Mouse (Mus musculus) erythroblast, embryonic 14.5 days (primary cell): ENCODE results near the gene Dhx58. TPM values are rescaled to one million over a fixed set of nuclear protein-coding genes. Genes with fewer than 3 reads are reported as not detected.

Source experiments
- H3K27me3 ChIP-seq: 2 replicates; pipeline ENCODE4 v1.6.1; 2012; ENCODE audit warnings: inconsistent platforms; ENCODE audit not compliant: control insufficient read depth
- H3K36me3 ChIP-seq: 2 replicates; pipeline ENCODE4 v1.6.1; 2012; ENCODE audit warnings: mild to moderate bottlenecking, inconsistent platforms; ENCODE audit not compliant: control insufficient read depth
- H3K4me1 ChIP-seq: 2 replicates; pipeline ENCODE4 v1.6.1; 2012; ENCODE audit warnings: inconsistent platforms; ENCODE audit not compliant: control insufficient read depth
- H3K4me3 ChIP-seq: replicated peaks from 2 replicates; pipeline ENCODE3; 2012; ENCODE audit warnings: moderate library complexity, mild to moderate bottlenecking, inconsistent platforms
- H3K9me3 ChIP-seq: 2 replicates; pipeline ENCODE4 v1.6.1; 2012; ENCODE audit warnings: low read length, inconsistent platforms, mixed read lengths; ENCODE audit not compliant: control insufficient read depth
- GATA1 ChIP-seq: IDR thresholded peaks from 2 replicates; pipeline ENCODE4 v1.6.1; 2012; ENCODE audit warnings: low read length, inconsistent platforms, mixed read lengths
- TAL1 ChIP-seq: IDR thresholded peaks from 3 replicates; pipeline ENCODE4 v1.6.1; 2012; ENCODE audit warnings: low read length, inconsistent platforms, mixed read lengths
- polyA plus RNA-seq: library from polyadenylated mRNA; stranded (reverse); fragments of >175 nt; gene quantifications from 2 replicates; pipeline ENCODE4 v1.2.3, GENCODE M21; 2012

The Dhx58 gene
- polyA plus RNA-seq = 0.20 TPM in 1 of 2 replicates, not detected in the other

GRCm38 (mm10) chr11:100703851-100704531 lies at the start of gene Dhx58:
Gene Dhx58 (minus strand): TSS chr11:100704271.
- H3K36me3 ChIP-seq = peaks cover 40% of the 10 kb centered on the region
- no peaks in the 10 kb centered on the region for H3K27me3 ChIP-seq
- H3K4me3 ChIP-seq = peak within 1 kb of the TSS; percentile 31
- H3K9me3 ChIP-seq = no peaks in the 10 kb centered on the region
- H3K4me1 ChIP-seq = peaks cover 30% of the 10 kb centered on the region
- TF ChIP-seq GATA1 (no peak), TAL1 (no peak)

- no peaks in the 10 kb centered on the region for H3K36me3 ChIP-seq
- H3K9me3 ChIP-seq = no peaks in the 10 kb centered on the region; the same call in 1 of the 2 replicates
- H3K4me3 ChIP-seq = no peak overlapping the region
- peaks cover 8% of the 10 kb centered on the region for H3K4me1 ChIP-seq
- H3K27me3 ChIP-seq = peaks cover 65% of the 10 kb centered on the region
- no peak for TF ChIP-seq TAL1
- TF ChIP-seq GATA1 = no peak
These were observed 48.2 kb upstream of the Dhx58 start for GRCm38 (mm10) chr11:100752294-100752693.

GRCm38 (mm10) chr11:100750127-100750526 lies 46.1 kb upstream of the Dhx58 start:
- TF ChIP-seq TAL1 (no peak), GATA1 (no peak)
- Histone ChIP-seq H3K9me3 (no peaks in the 10 kb centered on the region; the same call in 1 of the 2 replicates), H3K4me3 (no peak overlapping the region), H3K4me1 (peaks cover 11% of the 10 kb centered on the region), H3K27me3 (peaks cover 50% of the 10 kb centered on the region), H3K36me3 (no peaks in the 10 kb centered on the region)

GRCm38 (mm10) chr11:100749469-100749868 lies 45.4 kb upstream of the Dhx58 start:
- no peak for TF ChIP-seq GATA1
- no peak for TF ChIP-seq TAL1
- Histone ChIP-seq H3K4me1 (peaks cover 11% of the 10 kb centered on the region), H3K9me3 (no peaks in the 10 kb centered on the region; the same call in 1 of the 2 replicates), H3K4me3 (no peak overlapping the region), H3K36me3 (no peaks in the 10 kb centered on the region), H3K27me3 (peaks cover 45% of the 10 kb centered on the region)

GRCm38 (mm10) chr11:100748620-100749019 lies 44.5 kb upstream of the Dhx58 start:
- Histone ChIP-seq H3K4me1 (peaks cover 11% of the 10 kb centered on the region), H3K36me3 (no peaks in the 10 kb centered on the region), H3K27me3 (peaks cover 37% of the 10 kb centered on the region), H3K4me3 (no peak overlapping the region), H3K9me3 (no peaks in the 10 kb centered on the region; the same call in 1 of the 2 replicates)
- TF ChIP-seq TAL1 = no peak
- TF ChIP-seq GATA1 = no peak

GRCm38 (mm10) chr11:100747114-100747513 lies 43.0 kb upstream of the Dhx58 start:
- Histone ChIP-seq H3K4me3 (no peak overlapping the region), H3K4me1 (peaks cover 16% of the 10 kb centered on the region), H3K9me3 (no peaks in the 10 kb centered on the region; the same call in 1 of the 2 replicates), H3K27me3 (peaks cover 29% of the 10 kb centered on the region), H3K36me3 (no peaks in the 10 kb centered on the region)
- no peak for TF ChIP-seq TAL1

- TF ChIP-seq GATA1 (no peak), TAL1 (no peak)
- Histone ChIP-seq H3K36me3 (no peaks in the 10 kb centered on the region), H3K4me1 (peaks cover 16% of the 10 kb centered on the region), H3K9me3 (no peaks in the 10 kb centered on the region; the same call in 1 of the 2 replicates), H3K4me3 (no peak overlapping the region), H3K27me3 (peaks cover 27% of the 10 kb centered on the region)
These were observed 42.5 kb upstream of the Dhx58 start for GRCm38 (mm10) chr11:100746546-100746945.

GRCm38 (mm10) chr11:100745085-100745484 lies 41.0 kb upstream of the Dhx58 start:
- H3K9me3 ChIP-seq = no peaks in the 10 kb centered on the region
- H3K4me3 ChIP-seq = no peak overlapping the region
- TF ChIP-seq GATA1 (no peak), TAL1 (no peak)
- no peaks in the 10 kb centered on the region for H3K36me3 ChIP-seq
- H3K4me1 ChIP-seq = peaks cover 28% of the 10 kb centered on the region
- peaks cover 22% of the 10 kb centered on the region for H3K27me3 ChIP-seq

GRCm38 (mm10) chr11:100741348-100741747 lies 37.3 kb upstream of the Dhx58 start:
- Histone ChIP-seq H3K4me3 (no peak overlapping the region), H3K4me1 (peaks cover 47% of the 10 kb centered on the region), H3K27me3 (peaks cover 3% of the 10 kb centered on the region), H3K9me3 (no peaks in the 10 kb centered on the region), H3K36me3 (peaks cover 6% of the 10 kb centered on the region; the same call in 1 of the 2 replicates)
- no peak for TF ChIP-seq TAL1
- no peak for TF ChIP-seq GATA1

- H3K4me3 ChIP-seq = peak overlapping the region; percentile 100
- no peaks in the 10 kb centered on the region for H3K27me3 ChIP-seq
- no peaks in the 10 kb centered on the region for H3K9me3 ChIP-seq
- H3K36me3 ChIP-seq = peaks cover 30% of the 10 kb centered on the region
- TF ChIP-seq TAL1 = no peak
- no peak for TF ChIP-seq GATA1
- peaks cover 67% of the 10 kb centered on the region for H3K4me1 ChIP-seq
These were observed 34.7 kb upstream of the Dhx58 start for GRCm38 (mm10) chr11:100738749-100739148.
